Mouse (Mus musculus): ENCODE data around the gene Sqor. TPM values are rescaled to one million over a fixed set of nuclear protein-coding genes. Genes with fewer than 3 reads are reported as not detected.

Sqor gene
- total and polyA plus RNA-seq, 3 experiments = 0.85 TPM; not detected in 2

DNA sequence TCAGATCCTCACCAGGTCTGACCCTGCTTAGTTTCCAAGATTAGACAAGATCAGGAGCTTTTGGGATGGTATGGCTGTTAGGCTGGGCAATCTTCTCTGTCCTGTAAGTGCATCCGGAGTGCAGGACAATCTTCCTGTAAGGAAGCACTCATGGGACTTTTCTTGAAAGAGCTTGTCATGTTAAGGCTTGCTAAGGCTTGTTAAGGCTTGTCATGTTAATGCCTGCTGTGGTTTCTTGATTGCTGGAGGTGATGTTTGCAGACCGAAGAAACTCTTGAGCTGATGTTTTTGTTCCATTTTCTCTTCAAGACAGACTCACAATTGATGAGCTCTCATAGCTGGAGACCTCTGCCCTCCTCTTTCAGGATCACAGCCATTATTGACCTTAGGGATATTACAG lies 21.1 kb downstream of the Sqor start:
- H3K9ac ChIP-seq (ENCODE audit: insufficient read depth, low read depth) = no peak overlapping the region
- DNase-seq (ENCODE audit: extremely low read depth) = no peak
- H3K4me3 ChIP-seq (replicated peaks in 1 of 3; ENCODE audit: low read depth in 2 of 3, low read length in 2 of 3, poor library complexity in 1 of 3) = no peak overlapping the region
- dilution Hi-C loops (cut with MboI; ENCODE audit: extremely low pct_ligation_motif_present, extremely low pct_unique_long_range_greater_than_20kb, low sequenced_read_pairs) = no loop called here
- H3K27ac ChIP-seq (ENCODE audit: insufficient read depth, low read depth) = no peak overlapping the region
- H3K9me3 ChIP-seq (replicated peaks; ENCODE audit: low read length) = no peaks in the 10 kb centered on the region
- peak overlapping the region; percentile 29; the same call in 1 of the 2 replicates for H3K4me2 ChIP-seq (ENCODE audit: insufficient read depth, low read depth, poor library complexity, severe bottlenecking)
- H3K4me1 ChIP-seq (ENCODE audit: control insufficient read depth in 1 of 2, insufficient read depth in 2 of 2) = no peaks in the 10 kb centered on the region
- in situ Hi-C loops (cut with MboI; ENCODE audit: low pct_ligation_motif_present, low pct_unique_long_range_greater_than_20kb, low sequenced_read_pairs) = no loop called here
- TF ChIP-seq POLR2AphosphoS2 (IDR thresholded peaks at IDR 0.05; ENCODE audit: low read depth, low read length) (no peak), GABPA (IDR thresholded peaks at IDR 0.05; ENCODE audit: insufficient replicate concordance, low read depth, low read length) (no peak), ZMIZ1 (IDR thresholded peaks at IDR 0.05; ENCODE audit: low read depth, low read length) (no peak), JUND (conservative IDR thresholded peaks at IDR 0.05; ENCODE audit: low read depth, low read length) (no peak), CHD1 (IDR thresholded peaks at IDR 0.05; ENCODE audit: low read depth, low read length) (peak; percentile 94; the same call in 1 of the 2 replicates)
- H3K79me2 ChIP-seq (replicated peaks; ENCODE audit: control insufficient read depth, extremely low read depth, insufficient read depth, poor library complexity, severe bottlenecking) = no peaks in the 10 kb centered on the region
- no peaks in the 10 kb centered on the region for H3K36me3 ChIP-seq (replicated peaks in 1 of 2; ENCODE audit: control insufficient read depth in 1 of 2, insufficient read depth in 1 of 2, low read length in 1 of 2)
- peaks cover 12% of the 10 kb centered on the region for H3K27me3 ChIP-seq (replicated peaks)

- Histone ChIP-seq H3K9ac (ENCODE audit: insufficient read depth, low read depth) (no peak overlapping the region), H3K4me3 (replicated peaks in 1 of 3; ENCODE audit: low read depth in 2 of 3, low read length in 2 of 3, poor library complexity in 1 of 3) (no peak overlapping the region), H3K4me2 (ENCODE audit: insufficient read depth, low read depth, poor library complexity, severe bottlenecking) (no peak overlapping the region), H3K4me1 (ENCODE audit: control insufficient read depth in 1 of 2, insufficient read depth in 2 of 2) (no peaks in the 10 kb centered on the region), H3K27me3 (replicated peaks) (peaks cover 10% of the 10 kb centered on the region), H3K9me3 (replicated peaks; ENCODE audit: low read length) (no peaks in the 10 kb centered on the region), H3K36me3 (replicated peaks in 1 of 2; ENCODE audit: control insufficient read depth in 1 of 2, insufficient read depth in 1 of 2, low read length in 1 of 2) (no peaks in the 10 kb centered on the region), H3K79me2 (replicated peaks; ENCODE audit: control insufficient read depth, extremely low read depth, insufficient read depth, poor library complexity, severe bottlenecking) (no peaks in the 10 kb centered on the region), H3K27ac (ENCODE audit: insufficient read depth, low read depth) (no peak overlapping the region)
- dilution Hi-C loops (cut with MboI; ENCODE audit: extremely low pct_ligation_motif_present, extremely low pct_unique_long_range_greater_than_20kb, low sequenced_read_pairs) = no loop called here
- DNase-seq (ENCODE audit: extremely low read depth) = no peak
- TF ChIP-seq ZC3H11A (IDR thresholded peaks at IDR 0.05; ENCODE audit: low read depth, low read length) (no peak), JUND (conservative IDR thresholded peaks at IDR 0.05; ENCODE audit: low read depth, low read length) (no peak), RCOR1 (conservative IDR thresholded peaks at IDR 0.05; ENCODE audit: low read depth, low read length) (no peak), PAX5 (IDR thresholded peaks at IDR 0.05; ENCODE audit: low read length) (no peak), GABPA (IDR thresholded peaks at IDR 0.05; ENCODE audit: insufficient replicate concordance, low read depth, low read length) (no peak), KAT2A (IDR thresholded peaks at IDR 0.05; ENCODE audit: insufficient replicate concordance, low read length) (no peak)
- in situ Hi-C loops (cut with MboI; ENCODE audit: low pct_ligation_motif_present, low pct_unique_long_range_greater_than_20kb, low sequenced_read_pairs) = no loop called here
Observed at GRCm38 (mm10) chr2:122789311-122789710, 24.3 kb downstream of the Sqor start.

GRCm38 (mm10) chr2:122789730-122790129 lies 24.7 kb downstream of the Sqor start:
- no peaks in the 10 kb centered on the region for H3K9me3 ChIP-seq (replicated peaks; ENCODE audit: low read length)
- H3K27me3 ChIP-seq (replicated peaks) = peaks cover 9% of the 10 kb centered on the region
- DNase-seq (ENCODE audit: extremely low read depth) = no peak
- H3K9ac ChIP-seq (ENCODE audit: insufficient read depth, low read depth) = no peak overlapping the region
- dilution Hi-C loops (cut with MboI; ENCODE audit: extremely low pct_ligation_motif_present, extremely low pct_unique_long_range_greater_than_20kb, low sequenced_read_pairs) (no loop called here), in situ Hi-C loops (cut with MboI; ENCODE audit: low pct_ligation_motif_present, low pct_unique_long_range_greater_than_20kb, low sequenced_read_pairs) (no loop called here)
- H3K79me2 ChIP-seq (replicated peaks; ENCODE audit: control insufficient read depth, extremely low read depth, insufficient read depth, poor library complexity, severe bottlenecking) = no peaks in the 10 kb centered on the region
- H3K4me2 ChIP-seq (ENCODE audit: insufficient read depth, low read depth, poor library complexity, severe bottlenecking) = no peak overlapping the region
- no peak for TF ChIP-seq E2F4 (IDR thresholded peaks at IDR 0.05; ENCODE audit: insufficient replicate concordance, low read depth, low read length)
- no peak for TF ChIP-seq ELF1 (IDR thresholded peaks at IDR 0.05; ENCODE audit: low read depth, low read length)
- TF ChIP-seq NRF1 (IDR thresholded peaks at IDR 0.05; ENCODE audit: low read depth, low read length) = no peak
- no peak for TF ChIP-seq MAZ (IDR thresholded peaks at IDR 0.05; ENCODE audit: low read depth, low read length)
- TF ChIP-seq TCF12 (IDR thresholded peaks at IDR 0.05; ENCODE audit: low read depth, low read length) = no peak
- no peak for TF ChIP-seq JUND (conservative IDR thresholded peaks at IDR 0.05; ENCODE audit: low read depth, low read length)
- TF ChIP-seq RCOR1 (conservative IDR thresholded peaks at IDR 0.05; ENCODE audit: low read depth, low read length) = no peak
- no peak for TF ChIP-seq KAT2A (IDR thresholded peaks at IDR 0.05; ENCODE audit: insufficient replicate concordance, low read length)
- no peak for TF ChIP-seq MAX (IDR thresholded peaks at IDR 0.05; ENCODE audit: low read length)
- TF ChIP-seq SMC3 (IDR thresholded peaks at IDR 0.05; ENCODE audit: low read depth, low read length) = no peak
- TF ChIP-seq ZKSCAN1 (IDR thresholded peaks at IDR 0.05; ENCODE audit: borderline replicate concordance, low read depth, low read length) = no peak
- TF ChIP-seq BHLHE40 (IDR thresholded peaks at IDR 0.05; ENCODE audit: low read depth, low read length) = no peak
- no peak for TF ChIP-seq PAX5 (IDR thresholded peaks at IDR 0.05; ENCODE audit: low read length)
- TF ChIP-seq MAFK (IDR thresholded peaks at IDR 0.05; ENCODE audit: insufficient replicate concordance, low read length) = no peak
- no peak for TF ChIP-seq EP300 (IDR thresholded peaks at IDR 0.05; ENCODE audit: low read length)
- TF ChIP-seq ZNF384 (IDR thresholded peaks at IDR 0.05; ENCODE audit: low read depth, low read length) = no peak
- TF ChIP-seq SIN3A (IDR thresholded peaks at IDR 0.05; ENCODE audit: low read length) = no peak
- H3K27ac ChIP-seq (ENCODE audit: insufficient read depth, low read depth) = no peak overlapping the region
- no peaks in the 10 kb centered on the region for H3K4me1 ChIP-seq (ENCODE audit: control insufficient read depth in 1 of 2, insufficient read depth in 2 of 2)
- no peaks in the 10 kb centered on the region for H3K36me3 ChIP-seq (replicated peaks in 1 of 2; ENCODE audit: control insufficient read depth in 1 of 2, insufficient read depth in 1 of 2, low read length in 1 of 2)
- H3K4me3 ChIP-seq (replicated peaks in 1 of 3; ENCODE audit: low read depth in 2 of 3, low read length in 2 of 3, poor library complexity in 1 of 3) = no peak overlapping the region
